Mouse (Mus musculus): ENCODE measurements around the gene Trim56. TPM values are rescaled to one million over a fixed set of nuclear protein-coding genes. Genes with fewer than 3 reads are reported as not detected.
"Not testable (repeated sequence)": the region's sequence is repeated elsewhere in the genome, so short reads cannot be mapped to it uniquely, and the experiment has no call there.

Trim56 gene
- 7.4 TPM for polyA plus RNA-seq (2012; fragmentation: generic; extraction: Trizol)
- long read RNA-seq, experiment 1, partial matches to known transcripts, result 0 of 5 reads
- long read RNA-seq, experiment 1, other reads (novel, unspliced or antisense), result 5 of 5 reads
- long read RNA-seq, experiment 2, partial matches to known transcripts, result 0 of 3 reads
- long read RNA-seq, experiment 2, other reads (novel, unspliced or antisense), result 3 of 3 reads

DNA sequence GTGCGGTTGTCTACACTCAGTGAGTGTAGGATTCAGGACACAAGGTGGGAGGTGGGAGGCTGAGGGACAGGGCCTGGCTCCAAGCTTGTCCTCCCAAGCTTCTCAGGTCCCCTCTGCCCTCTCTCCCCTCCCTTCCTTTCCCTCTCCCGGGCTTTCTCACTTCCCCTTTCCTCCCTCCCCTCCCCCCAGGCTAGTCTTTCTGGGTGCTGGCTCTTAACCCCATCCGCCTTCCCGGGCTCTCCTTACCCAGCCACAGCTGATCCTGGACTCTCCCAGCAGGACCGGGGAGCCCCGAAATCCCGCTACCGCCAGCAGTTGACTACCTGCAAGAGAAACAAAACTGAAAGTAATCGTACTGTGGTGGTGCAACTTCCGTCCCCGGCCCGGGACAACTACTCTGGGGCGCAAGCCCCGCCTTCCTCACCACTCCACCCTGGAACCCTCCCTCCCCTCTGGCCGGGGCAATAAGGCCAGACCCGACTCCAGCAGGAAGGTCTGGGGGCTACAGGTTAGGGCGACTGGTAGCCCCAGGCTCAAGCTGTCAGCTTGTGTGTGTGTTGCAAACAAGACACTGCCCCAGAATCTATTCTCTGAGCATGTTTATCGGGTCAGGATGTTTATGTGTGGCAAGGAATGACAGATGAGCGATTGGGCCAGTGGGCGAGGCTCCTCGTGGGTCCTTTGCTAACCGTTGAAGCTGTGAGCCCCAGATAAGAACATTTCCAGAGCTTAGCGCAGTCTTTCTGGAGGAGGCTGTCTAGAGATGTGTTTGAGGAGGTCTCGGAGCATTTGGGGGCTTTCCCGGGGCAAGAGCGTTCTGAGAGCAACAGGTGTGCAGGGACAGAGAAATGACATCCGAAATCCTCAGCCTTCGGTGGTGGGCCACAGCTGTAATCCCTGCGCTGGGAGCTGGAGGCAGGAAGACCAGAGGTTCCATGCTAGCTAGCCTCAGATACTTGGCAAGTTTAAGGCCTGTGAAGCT lies at the start of gene Trim56:
Gene Trim56, minus strand, starts transcription at position 344 of the 982 bp plus-strand sequence.
- Histone ChIP-seq H3K4me3 (ENCODE audit: insufficient read depth, poor library complexity, severe bottlenecking) (peak within 1 kb of the TSS; percentile 61), H3ac (ENCODE audit: control insufficient read depth, insufficient read length, low read depth) (peak within 1 kb of the TSS; percentile 67), H3K79me3 (ENCODE audit: low read depth) (peaks cover 4% of the 10 kb centered on the region), H3K36me3 (ENCODE audit: control insufficient read depth, insufficient read depth) (peaks cover 10% of the 10 kb centered on the region), H3K79me2 (ENCODE audit: control insufficient read depth, insufficient read depth) (peaks cover 17% of the 10 kb centered on the region), H3K27me3 (ENCODE audit: control insufficient read depth, insufficient read depth, insufficient read length) (no peaks in the 10 kb centered on the region)
- no peak for TF ChIP-seq CTCF (IDR thresholded peaks at IDR 0.05; ENCODE audit: control insufficient read depth, insufficient read depth, insufficient read length)
- TF ChIP-seq CEBPB (IDR thresholded peaks at IDR 0.05; ENCODE audit: low read depth), result peak; percentile 40

DNA sequence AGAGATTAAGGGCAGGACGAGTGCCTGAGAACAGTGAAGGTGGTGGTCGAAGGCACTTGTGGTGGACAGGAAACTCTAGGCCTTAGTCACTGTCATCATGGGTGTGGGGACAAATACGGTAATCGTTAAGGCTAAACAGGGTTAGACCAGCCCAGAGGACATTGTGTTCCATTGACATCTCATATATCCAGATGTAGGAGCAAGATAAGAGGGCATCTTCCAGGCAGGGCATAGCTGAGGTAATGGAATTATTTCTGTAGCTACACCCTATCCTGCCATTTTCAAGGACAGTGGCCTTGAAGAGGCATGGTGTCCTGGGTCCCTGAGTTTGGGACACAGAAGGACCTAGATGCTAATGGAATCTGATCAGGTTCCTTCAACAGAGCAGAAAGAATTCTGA lies 45.8 kb upstream of the Trim56 start:
- Histone ChIP-seq H3ac (ENCODE audit: control insufficient read depth, insufficient read length, low read depth) (no peak overlapping the region), H3K79me2 (ENCODE audit: control insufficient read depth, insufficient read depth) (no peaks in the 10 kb centered on the region), H3K27me3 (ENCODE audit: control insufficient read depth, insufficient read depth, insufficient read length) (peaks cover 8% of the 10 kb centered on the region), H3K36me3 (ENCODE audit: control insufficient read depth, insufficient read depth) (no peaks in the 10 kb centered on the region), H3K79me3 (ENCODE audit: low read depth) (no peaks in the 10 kb centered on the region), H3K4me3 (ENCODE audit: insufficient read depth, poor library complexity, severe bottlenecking) (no peak overlapping the region)
- TF ChIP-seq FOSL1 (IDR thresholded peaks at IDR 0.05; ENCODE audit: insufficient read depth, low read length, poor library complexity, severe bottlenecking) (no peak), MAX (IDR thresholded peaks at IDR 0.05) (no peak), USF1 (IDR thresholded peaks at IDR 0.05; ENCODE audit: low read depth) (no peak), MYOD1 (IDR thresholded peaks at IDR 0.05; ENCODE audit: control insufficient read depth, insufficient read length, low read depth) (no peak), MYOG (IDR thresholded peaks at IDR 0.05; ENCODE audit: control insufficient read depth, extremely low read depth, insufficient read length) (no peak), CEBPB (IDR thresholded peaks at IDR 0.05; ENCODE audit: low read depth) (no peak), CTCF (IDR thresholded peaks at IDR 0.05; ENCODE audit: control insufficient read depth, insufficient read depth, insufficient read length) (no peak)

DNA sequence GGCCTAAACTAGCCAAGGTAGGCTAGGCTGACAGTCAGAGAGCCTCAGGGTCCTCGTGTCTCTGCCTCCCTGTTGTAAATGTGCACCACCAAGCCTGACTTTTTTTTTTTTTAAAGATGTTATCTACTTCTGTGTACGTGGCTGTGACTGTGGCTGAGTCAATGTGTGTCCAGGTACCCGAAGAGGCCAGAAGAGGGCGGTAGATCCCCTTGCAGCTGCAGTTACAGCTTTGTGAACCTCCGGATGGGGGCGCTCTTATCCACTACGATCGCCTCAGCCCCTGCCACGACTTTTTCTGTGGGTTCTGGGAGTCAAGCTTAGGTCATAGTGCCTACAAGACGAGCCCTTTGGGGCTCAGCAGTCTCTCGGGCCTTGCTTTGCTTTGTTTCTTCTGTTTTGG lies 43.5 kb upstream of the Trim56 start:
- Histone ChIP-seq H3K4me3 (ENCODE audit: insufficient read depth, poor library complexity, severe bottlenecking) (no peak overlapping the region), H3ac (ENCODE audit: control insufficient read depth, insufficient read length, low read depth) (no peak overlapping the region), H3K27me3 (ENCODE audit: control insufficient read depth, insufficient read depth, insufficient read length) (peaks cover 3% of the 10 kb centered on the region), H3K79me3 (ENCODE audit: low read depth) (no peaks in the 10 kb centered on the region), H3K36me3 (ENCODE audit: control insufficient read depth, insufficient read depth) (no peaks in the 10 kb centered on the region), H3K79me2 (ENCODE audit: control insufficient read depth, insufficient read depth) (no peaks in the 10 kb centered on the region)
- no peak for TF ChIP-seq MYOG (IDR thresholded peaks at IDR 0.05; ENCODE audit: control insufficient read depth, extremely low read depth, insufficient read length)
- peak; percentile 2 for TF ChIP-seq CTCF (IDR thresholded peaks at IDR 0.05; ENCODE audit: control insufficient read depth, insufficient read depth, insufficient read length)
- no peak for TF ChIP-seq CEBPB (IDR thresholded peaks at IDR 0.05; ENCODE audit: low read depth)

DNA sequence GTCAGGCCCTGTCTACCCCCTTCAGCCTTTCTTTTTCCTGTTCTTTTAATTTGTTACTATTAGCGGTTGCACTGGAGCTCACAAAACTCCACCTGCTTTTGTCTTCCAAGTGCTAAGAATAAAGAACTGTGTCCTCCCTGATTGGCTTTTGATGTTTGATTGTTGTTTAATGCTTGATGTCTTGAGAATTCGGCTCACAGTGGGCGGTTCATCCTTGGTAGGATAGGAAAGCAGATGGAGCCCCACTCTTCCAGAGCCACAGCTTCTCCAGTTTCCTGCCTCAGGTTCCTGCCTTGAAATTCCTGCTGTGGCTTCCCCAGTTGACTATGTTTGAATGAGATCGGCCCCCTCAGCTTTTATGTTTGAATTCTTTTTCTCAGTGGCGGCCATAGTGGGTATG lies 37.3 kb upstream of the Trim56 start:
- no peaks in the 10 kb centered on the region for H3K79me2 ChIP-seq (ENCODE audit: control insufficient read depth, insufficient read depth)
- no peaks in the 10 kb centered on the region for H3K79me3 ChIP-seq (ENCODE audit: low read depth)
- no peak overlapping the region for H3ac ChIP-seq (ENCODE audit: control insufficient read depth, insufficient read length, low read depth)
- H3K4me3 ChIP-seq (ENCODE audit: insufficient read depth, poor library complexity, severe bottlenecking), result no peak overlapping the region
- H3K36me3 ChIP-seq (ENCODE audit: control insufficient read depth, insufficient read depth), result no peaks in the 10 kb centered on the region
- no peak for TF ChIP-seq CTCF (IDR thresholded peaks at IDR 0.05; ENCODE audit: control insufficient read depth, insufficient read depth, insufficient read length)
- no peaks in the 10 kb centered on the region for H3K27me3 ChIP-seq (ENCODE audit: control insufficient read depth, insufficient read depth, insufficient read length)

DNA sequence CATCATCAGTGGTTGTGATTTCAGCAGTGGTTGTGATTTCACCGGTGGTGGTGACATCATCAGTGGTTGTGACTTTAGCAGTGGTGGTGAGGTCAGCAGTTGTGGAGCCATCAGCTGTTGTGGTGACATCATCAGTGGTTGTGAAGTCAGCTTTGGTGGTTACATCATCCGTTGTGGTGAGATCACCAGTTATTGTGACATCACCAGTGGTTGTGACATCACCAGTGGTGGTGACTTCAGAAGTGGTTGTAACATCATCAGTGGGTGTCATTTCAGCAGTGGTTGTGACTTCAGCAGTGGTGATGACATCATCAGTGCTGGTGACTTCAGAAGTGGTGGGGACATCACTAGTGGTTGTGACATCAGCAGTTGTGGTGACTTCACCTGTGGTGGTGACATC lies 36.6 kb upstream of the Trim56 start:
- no peaks in the 10 kb centered on the region for H3K79me3 ChIP-seq (ENCODE audit: low read depth)
- H3K79me2 ChIP-seq (ENCODE audit: control insufficient read depth, insufficient read depth), result no peaks in the 10 kb centered on the region
- no peak overlapping the region for H3ac ChIP-seq (ENCODE audit: control insufficient read depth, insufficient read length, low read depth)
- H3K36me3 ChIP-seq (ENCODE audit: control insufficient read depth, insufficient read depth), result no peaks in the 10 kb centered on the region
- H3K4me3 ChIP-seq (ENCODE audit: insufficient read depth, poor library complexity, severe bottlenecking), result no peak overlapping the region
- no peaks in the 10 kb centered on the region for H3K27me3 ChIP-seq (ENCODE audit: control insufficient read depth, insufficient read depth, insufficient read length)
- TF ChIP-seq USF1 (IDR thresholded peaks at IDR 0.05; ENCODE audit: low read depth) (no peak), CEBPB (IDR thresholded peaks at IDR 0.05; ENCODE audit: low read depth) (no peak), CTCF (IDR thresholded peaks at IDR 0.05; ENCODE audit: control insufficient read depth, insufficient read depth, insufficient read length) (no peak), FOSL1 (IDR thresholded peaks at IDR 0.05; ENCODE audit: insufficient read depth, low read length, poor library complexity, severe bottlenecking) (no peak), MAX (IDR thresholded peaks at IDR 0.05) (no peak), MYOD1 (IDR thresholded peaks at IDR 0.05; ENCODE audit: control insufficient read depth, insufficient read length, low read depth) (no peak), MYOG (IDR thresholded peaks at IDR 0.05; ENCODE audit: control insufficient read depth, extremely low read depth, insufficient read length) (no peak)

DNA sequence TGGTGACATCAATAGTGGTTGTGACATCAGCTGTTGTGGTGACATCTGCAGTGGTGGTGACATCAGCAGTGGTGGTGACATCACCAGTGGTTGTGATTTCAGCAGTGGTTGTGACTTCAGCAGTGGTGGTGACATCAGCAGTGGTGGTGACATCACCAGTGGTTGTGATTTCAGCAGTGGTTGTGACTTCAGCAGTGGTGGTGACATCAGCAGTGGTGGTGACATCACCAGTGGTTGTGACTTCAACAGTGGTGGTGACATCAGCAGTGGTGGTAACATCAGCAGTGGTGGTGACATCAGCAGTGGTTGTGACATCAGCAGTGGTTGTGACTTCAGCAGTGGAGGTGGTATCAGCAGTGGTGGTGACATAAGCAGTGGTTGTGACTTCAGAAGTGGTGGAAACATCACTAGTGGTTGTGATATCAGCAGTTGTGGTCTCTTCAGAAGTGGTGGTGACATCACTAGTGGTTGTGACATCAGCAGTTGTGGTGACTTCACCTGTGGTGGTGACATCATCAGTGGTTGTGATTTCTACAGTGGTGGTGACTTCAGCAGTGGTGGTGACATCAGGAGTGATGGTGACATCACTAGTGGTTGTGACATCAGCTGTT lies 33.4 kb upstream of the Trim56 start, which contains the start of gene Muc3:
Gene Muc3, minus strand, starts transcription at position 51 of the 611 bp plus-strand sequence.
- not testable (repeated sequence) for H3K79me3 ChIP-seq (ENCODE audit: low read depth); H3K36me3 ChIP-seq (ENCODE audit: control insufficient read depth, insufficient read depth); H3K27me3 ChIP-seq (ENCODE audit: control insufficient read depth, insufficient read depth, insufficient read length); H3K4me3 ChIP-seq (ENCODE audit: insufficient read depth, poor library complexity, severe bottlenecking); H3ac ChIP-seq (ENCODE audit: control insufficient read depth, insufficient read length, low read depth); H3K79me2 ChIP-seq (ENCODE audit: control insufficient read depth, insufficient read depth)
